Mouse (Mus musculus) limb, embryonic 10.5 days (tissue): ENCODE measurements around the gene Gjd3. TPM values are rescaled to one million over a fixed set of nuclear protein-coding genes. Genes with fewer than 3 reads are reported as not detected.

Experiments used
- DNase-seq: peaks from one replicate; pipeline ENCODE4 v3.0.0-alpha.2; 2017; ENCODE audit warnings: low spot score
- H3K27ac ChIP-seq: fragments of 300-500 bp; sonication (generic); 2 replicates; pipeline ENCODE4 v1.5.1; 2016; ENCODE audit warnings: mild to moderate bottlenecking
- H3K27me3 ChIP-seq: fragments of 300-500 bp; sonication (generic); 2 replicates; pipeline ENCODE4 v1.6.1; 2016; ENCODE audit warnings: low read depth, mild to moderate bottlenecking; ENCODE audit not compliant: poor library complexity, severe bottlenecking
- H3K36me3 ChIP-seq: fragments of 300-500 bp; sonication (generic); 2 replicates; pipeline ENCODE4 v1.6.1; 2016; ENCODE audit warnings: mild to moderate bottlenecking, moderate library complexity
- H3K4me1 ChIP-seq: fragments of 300-500 bp; sonication (generic); 2 replicates; pipeline ENCODE4 v1.6.1; 2016
- H3K4me3 ChIP-seq: fragments of 300-500 bp; sonication (generic); 2 replicates; pipeline ENCODE4 v1.5.1; 2016; ENCODE audit warnings: mild to moderate bottlenecking, moderate library complexity
- H3K9me3 ChIP-seq: fragments of 300-500 bp; sonication (generic); replicated peaks from 2 replicates; pipeline ENCODE4 v1.6.1; 2016; ENCODE audit warnings: mild to moderate bottlenecking
- WGBS: fragments of 180-500 bp; shearing (Covaris S2); methylation state at CpG from one replicate; pipeline ENCODE4 v1.1.7; 2016; 5-methylcytosine and 5-hydroxymethylcytosine counted together
- polyA plus RNA-seq: library from polyadenylated mRNA; unstranded; fragments of >200 nt; fragmentation: Nextera tagmentation; extraction: Ambion mirVana; gene quantifications from 2 replicates; pipeline ENCODE4 v1.2.1, GENCODE M21; 2016

The Gjd3 gene
- polyA plus RNA-seq: 0.24 and 0.29 TPM in 2 replicates

GRCm38 (mm10) chr11:98982773-98983133 lies at the start of gene Gjd3:
Gjd3 (minus strand) TSS chr11:98983016.
- peak within 1 kb of the TSS; percentile 79 for H3K27ac ChIP-seq
- WGBS: 3% methylated on average over 28 of the region's 28 CpGs
- 0 out of 2 replicates have a peak, but pooled peaks cover 1% of the 10 kb centered on the region for H3K36me3 ChIP-seq
- peaks cover 44% of the 10 kb centered on the region for H3K27me3 ChIP-seq
- peak within 1 kb of the TSS; percentile 69 for H3K4me3 ChIP-seq
- H3K9me3 ChIP-seq: no peaks in the 10 kb centered on the region
- DNase-seq: no peak
- H3K4me1 ChIP-seq: peaks cover 45% of the 10 kb centered on the region

DNA sequence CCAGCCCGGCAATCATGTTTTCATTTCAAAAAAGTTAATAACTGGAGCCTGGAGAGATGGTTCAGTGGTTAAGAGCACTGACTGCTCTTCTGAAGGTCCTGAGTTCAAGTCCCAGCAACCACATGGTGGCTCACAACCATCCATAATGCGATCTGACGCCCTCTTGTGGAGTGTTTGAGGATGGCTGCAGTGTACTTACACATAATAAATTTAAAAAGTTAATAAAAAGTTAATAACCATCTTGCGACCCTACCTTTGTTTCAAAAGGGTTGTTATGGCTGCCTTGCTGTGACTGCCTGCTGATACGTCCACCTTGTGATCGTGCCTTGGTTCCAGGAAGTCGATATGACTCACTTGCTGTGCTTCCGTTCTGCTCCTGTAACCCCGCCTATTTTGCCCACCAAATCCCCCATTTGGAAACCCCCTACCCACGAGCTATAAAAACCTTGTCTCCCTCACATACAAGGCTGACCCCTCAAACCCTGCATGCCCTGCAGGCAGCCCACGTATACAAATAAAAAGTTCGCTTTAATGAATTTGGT lies 44.2 kb upstream of the Gjd3 start:
- no peaks in the 10 kb centered on the region for H3K9me3 ChIP-seq
- DNase-seq: no peak
- H3K27me3 ChIP-seq: no peaks in the 10 kb centered on the region
- H3K27ac ChIP-seq: no peak overlapping the region
- H3K36me3 ChIP-seq: peaks cover 8% of the 10 kb centered on the region
- WGBS: 84% methylated on average over 12 of the region's 12 CpGs
- H3K4me3 ChIP-seq: no peak overlapping the region
- peaks cover 15% of the 10 kb centered on the region for H3K4me1 ChIP-seq

GRCm38 (mm10) chr11:99025878-99026277 lies 43.1 kb upstream of the Gjd3 start:
- Histone ChIP-seq H3K36me3 (peaks cover 19% of the 10 kb centered on the region), H3K9me3 (no peaks in the 10 kb centered on the region), H3K4me1 (peaks cover 15% of the 10 kb centered on the region), H3K27ac (0 out of 2 replicates have a peak overlapping the region, but pooled peaks have one; percentile 19), H3K27me3 (no peaks in the 10 kb centered on the region), H3K4me3 (no peak overlapping the region)
- WGBS: 94% methylated on average over 6 of the region's 6 CpGs
- no peak for DNase-seq

DNA sequence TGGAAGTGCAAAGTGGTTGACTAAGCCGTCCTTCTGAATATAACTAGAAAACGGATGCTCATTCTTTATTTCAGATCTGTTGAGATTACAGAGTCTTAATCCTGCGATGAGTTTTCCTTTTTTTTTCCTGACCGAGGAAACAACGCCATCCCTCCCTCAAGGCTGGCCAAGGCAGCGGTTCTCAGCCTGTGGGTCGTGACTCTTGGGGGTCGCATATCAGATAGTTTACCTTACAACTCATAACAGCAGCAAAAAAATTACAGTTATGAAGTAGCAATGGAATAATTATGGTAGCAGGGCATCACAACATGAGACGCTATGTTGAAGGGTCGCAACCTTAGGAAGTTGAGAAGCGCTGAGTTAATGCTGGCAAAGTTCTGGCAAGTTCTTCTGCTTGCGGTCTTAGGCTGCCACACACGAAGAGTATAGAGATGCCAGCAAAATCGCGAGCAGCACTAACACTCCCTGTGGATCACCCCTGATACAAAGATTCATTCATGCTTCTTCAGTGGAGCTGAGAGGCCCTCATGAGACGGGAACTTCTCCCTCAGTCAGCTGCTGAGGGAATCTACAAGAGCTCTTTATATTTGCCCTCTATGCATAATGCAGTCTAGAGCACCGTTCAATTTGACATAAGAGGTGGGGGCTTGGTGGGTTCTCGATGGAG lies 41.8 kb upstream of the Gjd3 start:
- peaks cover 15% of the 10 kb centered on the region for H3K4me1 ChIP-seq
- H3K27ac ChIP-seq: peak overlapping the region; percentile 81
- peaks cover 31% of the 10 kb centered on the region for H3K36me3 ChIP-seq
- H3K27me3 ChIP-seq: no peaks in the 10 kb centered on the region
- no peak for DNase-seq
- H3K4me3 ChIP-seq: peak overlapping the region; percentile 81
- WGBS: 55% methylated on average over 18 of the region's 18 CpGs
- H3K9me3 ChIP-seq: no peaks in the 10 kb centered on the region

DNA sequence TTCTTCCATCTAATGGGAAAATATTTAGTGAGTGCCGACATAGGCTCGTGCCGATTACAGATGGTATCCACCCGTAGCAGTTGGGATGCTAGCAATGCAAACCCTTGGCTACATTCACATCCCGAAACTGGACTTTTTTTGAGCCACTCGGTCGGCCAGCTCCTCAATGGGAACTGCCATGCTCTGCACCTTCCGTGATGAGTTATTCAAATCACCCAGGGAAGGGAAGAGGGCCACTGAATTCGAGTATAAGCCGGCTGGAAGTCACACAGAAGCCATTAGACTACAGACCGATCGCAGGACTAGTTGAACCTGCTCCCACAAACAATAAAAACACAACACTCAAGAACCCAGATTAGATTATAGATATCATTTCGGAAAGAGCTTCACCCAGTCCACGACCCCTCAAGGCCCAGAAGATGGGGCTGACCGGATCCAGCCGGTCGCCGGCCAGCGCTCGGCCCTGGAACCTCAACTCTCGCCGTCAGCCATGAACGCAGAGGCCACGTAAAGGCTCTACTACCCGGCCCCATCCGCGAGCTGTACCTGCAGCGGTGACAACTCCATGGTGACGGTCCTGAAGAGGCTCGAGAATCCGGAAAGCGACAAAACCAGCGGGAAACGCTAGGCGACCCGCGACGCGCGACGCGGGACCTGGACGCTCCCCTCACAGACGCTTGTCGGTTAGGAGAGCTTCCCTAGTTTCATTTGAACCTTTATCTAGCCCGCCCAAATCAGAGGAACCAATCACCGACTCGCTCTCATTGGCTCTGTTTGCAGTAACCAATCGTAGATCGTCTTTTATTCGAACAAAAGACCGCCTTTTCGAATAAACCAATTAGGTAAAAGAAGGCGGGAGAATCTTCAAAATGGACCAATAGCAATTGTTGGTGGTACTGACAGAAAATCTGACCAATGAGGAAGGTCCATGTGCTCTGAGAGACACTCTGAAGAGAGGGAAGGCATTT lies 41.0 kb upstream of the Gjd3 start, which contains the start of gene Top2a:
Top2a (minus strand) TSS at position 690 of the 968 bp plus-strand sequence.
- peak; percentile 93 for DNase-seq
- Histone ChIP-seq H3K27ac (peak within 1 kb of the TSS; percentile 95), H3K9me3 (no peaks in the 10 kb centered on the region), H3K4me3 (peak within 1 kb of the TSS; percentile 81), H3K27me3 (no peaks in the 10 kb centered on the region), H3K36me3 (peaks cover 39% of the 10 kb centered on the region), H3K4me1 (peaks cover 15% of the 10 kb centered on the region)
- under 1% methylated on average over 54 of the region's 54 CpGs for WGBS

GRCm38 (mm10) chr11:99023094-99023493 lies 40.3 kb upstream of the Gjd3 start:
- Histone ChIP-seq H3K27me3 (no peaks in the 10 kb centered on the region), H3K9me3 (no peaks in the 10 kb centered on the region), H3K4me1 (peaks cover 15% of the 10 kb centered on the region), H3K4me3 (peak overlapping the region; percentile 81), H3K27ac (peak overlapping the region; percentile 95), H3K36me3 (peaks cover 46% of the 10 kb centered on the region)
- DNase-seq: no peak
- WGBS: 13% methylated on average over 4 of the region's 4 CpGs

GRCm38 (mm10) chr11:99022384-99022933 lies 39.6 kb upstream of the Gjd3 start:
- 87% methylated on average over 5 of the region's 5 CpGs for WGBS
- H3K36me3 ChIP-seq: peaks cover 52% of the 10 kb centered on the region
- DNase-seq: no peak
- H3K9me3 ChIP-seq: no peaks in the 10 kb centered on the region
- no peak overlapping the region for H3K27ac ChIP-seq
- peak overlapping the region; percentile 81 for H3K4me3 ChIP-seq
- peaks cover 15% of the 10 kb centered on the region for H3K4me1 ChIP-seq
- no peaks in the 10 kb centered on the region for H3K27me3 ChIP-seq

GRCm38 (mm10) chr11:99019844-99020243 lies 37.0 kb upstream of the Gjd3 start:
- no peaks in the 10 kb centered on the region for H3K27me3 ChIP-seq
- WGBS: 96% methylated on average over 6 of the region's 6 CpGs

DNA sequence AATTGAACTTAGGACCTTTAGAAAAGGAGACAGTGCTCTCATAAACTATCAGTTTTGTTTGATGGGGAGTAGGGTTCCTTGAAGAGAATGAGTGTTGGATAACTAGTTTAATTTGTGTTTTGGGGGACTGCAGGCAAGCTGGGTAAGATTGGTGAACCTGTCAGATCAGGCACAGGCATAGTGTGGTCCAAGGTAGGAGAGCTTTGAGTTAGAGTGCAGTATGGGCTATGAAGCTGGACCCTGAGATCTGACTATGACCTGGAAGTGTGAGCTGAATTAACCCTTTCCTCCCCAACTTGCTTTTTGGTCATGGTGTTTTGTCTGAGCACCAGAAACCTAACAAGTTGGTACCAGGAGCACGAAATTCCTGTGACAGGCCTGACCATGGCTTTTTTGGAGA lies 31.0 kb upstream of the Gjd3 start:
- H3K9me3 ChIP-seq: no peaks in the 10 kb centered on the region
- DNase-seq: no peak

More at GRCm38 (mm10) chr11:99019844-99020243, 37.0 kb upstream of the Gjd3 start:
- no peak overlapping the region for H3K4me3 ChIP-seq
- DNase-seq: no peak
- H3K36me3 ChIP-seq: peaks cover 78% of the 10 kb centered on the region
- H3K4me1 ChIP-seq: peaks cover 14% of the 10 kb centered on the region
- no peaks in the 10 kb centered on the region for H3K9me3 ChIP-seq
- no peak overlapping the region for H3K27ac ChIP-seq

DNA sequence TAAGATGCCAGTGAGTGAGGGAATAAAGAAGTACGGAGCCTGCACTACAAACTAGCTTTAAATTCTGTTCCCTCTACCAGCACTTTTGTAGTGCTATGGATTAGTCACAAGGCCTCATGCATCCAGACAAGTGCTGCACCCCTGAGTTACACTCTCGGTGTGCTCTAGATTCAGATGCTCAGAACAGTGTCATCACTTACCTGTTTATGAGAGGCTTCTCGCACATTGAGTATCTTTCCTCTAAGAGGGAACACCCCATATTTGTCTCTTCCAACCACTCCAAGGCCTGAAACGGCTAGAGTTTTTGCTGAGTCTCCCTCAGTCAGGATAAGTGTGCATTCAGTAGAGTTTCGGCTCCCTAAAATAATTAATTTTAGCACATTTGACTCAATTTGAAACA lies 27.9 kb upstream of the Gjd3 start:
- 96% methylated on average over 5 of the region's 5 CpGs for WGBS
- Histone ChIP-seq H3K27me3 (no peaks in the 10 kb centered on the region), H3K9me3 (no peaks in the 10 kb centered on the region), H3K27ac (no peak overlapping the region), H3K4me3 (no peak overlapping the region), H3K4me1 (no peaks in the 10 kb centered on the region), H3K36me3 (peaks cover 99% of the 10 kb centered on the region)
- DNase-seq: no peak

More for the DNA sequence above, 31.0 kb upstream of the Gjd3 start:
- Histone ChIP-seq H3K4me1 (no peaks in the 10 kb centered on the region), H3K36me3 (peaks cover 99% of the 10 kb centered on the region), H3K27ac (no peak overlapping the region), H3K4me3 (no peak overlapping the region), H3K27me3 (no peaks in the 10 kb centered on the region)
- WGBS: 90% methylated on average over 1 of the region's 1 CpGs

- Histone ChIP-seq H3K9me3 (no peaks in the 10 kb centered on the region), H3K27me3 (no peaks in the 10 kb centered on the region), H3K27ac (no peak overlapping the region), H3K4me1 (no peaks in the 10 kb centered on the region), H3K36me3 (peaks cover 99% of the 10 kb centered on the region), H3K4me3 (no peak overlapping the region)
- no peak for DNase-seq
- 90% methylated on average over 4 of the region's 4 CpGs for WGBS
These were observed 27.3 kb upstream of the Gjd3 start for GRCm38 (mm10) chr11:99010124-99010523.

GRCm38 (mm10) chr11:99006788-99007187 lies 24.0 kb upstream of the Gjd3 start:
- Histone ChIP-seq H3K27ac (no peak overlapping the region), H3K27me3 (no peaks in the 10 kb centered on the region), H3K4me3 (no peak overlapping the region), H3K9me3 (no peaks in the 10 kb centered on the region), H3K4me1 (no peaks in the 10 kb centered on the region), H3K36me3 (peaks cover 99% of the 10 kb centered on the region)
- no peak for DNase-seq
- WGBS: 97% methylated on average over 9 of the region's 9 CpGs
